Mouse (Mus musculus): ENCODE data around the gene Prkci. TPM values are rescaled to one million over a fixed set of nuclear protein-coding genes. Genes with fewer than 3 reads are reported as not detected.

The Prkci gene
- total RNA-seq, 1 experiment = 95.2 TPM

- Histone ChIP-seq H3K4me1 (ENCODE audit: control insufficient read depth in 2 of 2, insufficient read depth in 2 of 2, low read length in 2 of 2, poor library complexity in 1 of 2) (no peaks in the 10 kb centered on the region), H3K9ac (ENCODE audit: insufficient read depth, low read depth, low read length, poor library complexity, severe bottlenecking) (no peak overlapping the region), H3K36me3 (ENCODE audit: control insufficient read depth, insufficient read depth, low read length, poor library complexity, severe bottlenecking) (peaks cover 26% of the 10 kb centered on the region), H3K4me3 (ENCODE audit: insufficient read depth in 1 of 2, low read depth in 1 of 2, low read length in 2 of 2, poor library complexity in 1 of 2, severe bottlenecking in 1 of 2) (no peak overlapping the region), H3K9me3 (ENCODE audit: control insufficient read depth, insufficient read depth, low read depth, low read length) (no peaks in the 10 kb centered on the region), H3K27ac (ENCODE audit: insufficient read depth, low read depth, low read length, poor library complexity, severe bottlenecking) (no peak overlapping the region)
- no peak for DNase-seq (ENCODE audit: low read depth, low spot score)
- in situ Hi-C loops (cut with MboI; ENCODE audit: low sequenced_read_pairs in 2 of 2, unreplicated experiment in 2 of 2) = no loop called here
- no peak for TF ChIP-seq MAFK (IDR thresholded peaks at IDR 0.05; ENCODE audit: insufficient read depth, low read depth, low read length)
- TF ChIP-seq ZC3H11A (IDR thresholded peaks at IDR 0.05; ENCODE audit: borderline replicate concordance, low read depth, low read length) = no peak
- no peak for TF ChIP-seq HCFC1 (IDR thresholded peaks at IDR 0.05; ENCODE audit: borderline replicate concordance, insufficient read depth, low read length)
- no peak for TF ChIP-seq CHD2 (IDR thresholded peaks at IDR 0.05; ENCODE audit: low read depth, low read length)
- TF ChIP-seq ZNF384 (IDR thresholded peaks at IDR 0.05; ENCODE audit: low read depth, low read length) = no peak
These were observed 42.3 kb downstream of the Prkci start for GRCm38 (mm10) chr3:31037851-31038250.

GRCm38 (mm10) chr3:31038689-31039088 lies 43.1 kb downstream of the Prkci start:
- no peak overlapping the region for H3K27ac ChIP-seq (ENCODE audit: insufficient read depth, low read depth, low read length, poor library complexity, severe bottlenecking)
- in situ Hi-C loops (cut with MboI; ENCODE audit: low sequenced_read_pairs in 2 of 2, unreplicated experiment in 2 of 2) = no loop called here

GRCm38 (mm10) chr3:31042992-31043391 lies 47.4 kb downstream of the Prkci start:
- Histone ChIP-seq H3K27ac (ENCODE audit: insufficient read depth, low read depth, low read length, poor library complexity, severe bottlenecking) (no peak overlapping the region), H3K9ac (ENCODE audit: insufficient read depth, low read depth, low read length, poor library complexity, severe bottlenecking) (no peak overlapping the region), H3K4me1 (ENCODE audit: control insufficient read depth in 2 of 2, insufficient read depth in 2 of 2, low read length in 2 of 2, poor library complexity in 1 of 2) (no peaks in the 10 kb centered on the region), H3K4me3 (ENCODE audit: insufficient read depth in 1 of 2, low read depth in 1 of 2, low read length in 2 of 2, poor library complexity in 1 of 2, severe bottlenecking in 1 of 2) (peak overlapping the region in 1 of 2 experiments; percentile 45; a peak in 2 of 4 replicates), H3K9me3 (ENCODE audit: control insufficient read depth, insufficient read depth, low read depth, low read length) (no peaks in the 10 kb centered on the region), H3K36me3 (ENCODE audit: control insufficient read depth, insufficient read depth, low read length, poor library complexity, severe bottlenecking) (peaks cover 27% of the 10 kb centered on the region)
- no peak for TF ChIP-seq MAFK (IDR thresholded peaks at IDR 0.05; ENCODE audit: insufficient read depth, low read depth, low read length)
- no peak for TF ChIP-seq ZC3H11A (IDR thresholded peaks at IDR 0.05; ENCODE audit: borderline replicate concordance, low read depth, low read length)
- TF ChIP-seq CHD2 (IDR thresholded peaks at IDR 0.05; ENCODE audit: low read depth, low read length) = no peak
- TF ChIP-seq HCFC1 (IDR thresholded peaks at IDR 0.05; ENCODE audit: borderline replicate concordance, insufficient read depth, low read length) = no peak
- no peak for TF ChIP-seq ZNF384 (IDR thresholded peaks at IDR 0.05; ENCODE audit: low read depth, low read length)
- in situ Hi-C loops (cut with MboI; ENCODE audit: low sequenced_read_pairs in 2 of 2, unreplicated experiment in 2 of 2) = no loop called here
- DNase-seq (ENCODE audit: low read depth, low spot score) = no peak

More at GRCm38 (mm10) chr3:31038689-31039088, 43.1 kb downstream of the Prkci start:
- Histone ChIP-seq H3K4me3 (ENCODE audit: insufficient read depth in 1 of 2, low read depth in 1 of 2, low read length in 2 of 2, poor library complexity in 1 of 2, severe bottlenecking in 1 of 2) (no peak overlapping the region), H3K9me3 (ENCODE audit: control insufficient read depth, insufficient read depth, low read depth, low read length) (no peaks in the 10 kb centered on the region), H3K9ac (ENCODE audit: insufficient read depth, low read depth, low read length, poor library complexity, severe bottlenecking) (no peak overlapping the region), H3K36me3 (ENCODE audit: control insufficient read depth, insufficient read depth, low read length, poor library complexity, severe bottlenecking) (peaks cover 24% of the 10 kb centered on the region), H3K4me1 (ENCODE audit: control insufficient read depth in 2 of 2, insufficient read depth in 2 of 2, low read length in 2 of 2, poor library complexity in 1 of 2) (no peaks in the 10 kb centered on the region)
- TF ChIP-seq ZC3H11A (IDR thresholded peaks at IDR 0.05; ENCODE audit: borderline replicate concordance, low read depth, low read length) (no peak), MAFK (IDR thresholded peaks at IDR 0.05; ENCODE audit: insufficient read depth, low read depth, low read length) (no peak), HCFC1 (IDR thresholded peaks at IDR 0.05; ENCODE audit: borderline replicate concordance, insufficient read depth, low read length) (no peak), ZNF384 (IDR thresholded peaks at IDR 0.05; ENCODE audit: low read depth, low read length) (no peak), CHD2 (IDR thresholded peaks at IDR 0.05; ENCODE audit: low read depth, low read length) (no peak)
- no peak for DNase-seq (ENCODE audit: low read depth, low spot score)

- no peak overlapping the region for H3K4me3 ChIP-seq (ENCODE audit: insufficient read depth in 1 of 2, low read depth in 1 of 2, low read length in 2 of 2, poor library complexity in 1 of 2, severe bottlenecking in 1 of 2)
- no peak for DNase-seq (ENCODE audit: low read depth, low spot score)
- peaks cover 26% of the 10 kb centered on the region for H3K36me3 ChIP-seq (ENCODE audit: control insufficient read depth, insufficient read depth, low read length, poor library complexity, severe bottlenecking)
- H3K4me1 ChIP-seq (ENCODE audit: control insufficient read depth in 2 of 2, insufficient read depth in 2 of 2, low read length in 2 of 2, poor library complexity in 1 of 2) = no peaks in the 10 kb centered on the region
- no peak overlapping the region for H3K9ac ChIP-seq (ENCODE audit: insufficient read depth, low read depth, low read length, poor library complexity, severe bottlenecking)
- in situ Hi-C loops (cut with MboI; ENCODE audit: low sequenced_read_pairs in 2 of 2, unreplicated experiment in 2 of 2) = no loop called here
- no peak for TF ChIP-seq ZNF384 (IDR thresholded peaks at IDR 0.05; ENCODE audit: low read depth, low read length)
- TF ChIP-seq ZC3H11A (IDR thresholded peaks at IDR 0.05; ENCODE audit: borderline replicate concordance, low read depth, low read length) = no peak
- no peak for TF ChIP-seq CHD2 (IDR thresholded peaks at IDR 0.05; ENCODE audit: low read depth, low read length)
- TF ChIP-seq MAFK (IDR thresholded peaks at IDR 0.05; ENCODE audit: insufficient read depth, low read depth, low read length) = no peak
- no peak for TF ChIP-seq HCFC1 (IDR thresholded peaks at IDR 0.05; ENCODE audit: borderline replicate concordance, insufficient read depth, low read length)
- H3K9me3 ChIP-seq (ENCODE audit: control insufficient read depth, insufficient read depth, low read depth, low read length) = no peaks in the 10 kb centered on the region
- no peak overlapping the region for H3K27ac ChIP-seq (ENCODE audit: insufficient read depth, low read depth, low read length, poor library complexity, severe bottlenecking)
These were observed 51.7 kb downstream of the Prkci start for GRCm38 (mm10) chr3:31047263-31047662.

- H3K9me3 ChIP-seq (ENCODE audit: control insufficient read depth, insufficient read depth, low read depth, low read length) = no peaks in the 10 kb centered on the region
- DNase-seq (ENCODE audit: low read depth, low spot score) = no peak
- TF ChIP-seq MAFK (IDR thresholded peaks at IDR 0.05; ENCODE audit: insufficient read depth, low read depth, low read length) (no peak), ZNF384 (IDR thresholded peaks at IDR 0.05; ENCODE audit: low read depth, low read length) (no peak), HCFC1 (IDR thresholded peaks at IDR 0.05; ENCODE audit: borderline replicate concordance, insufficient read depth, low read length) (no peak), ZC3H11A (IDR thresholded peaks at IDR 0.05; ENCODE audit: borderline replicate concordance, low read depth, low read length) (no peak), CHD2 (IDR thresholded peaks at IDR 0.05; ENCODE audit: low read depth, low read length) (no peak)
- H3K9ac ChIP-seq (ENCODE audit: insufficient read depth, low read depth, low read length, poor library complexity, severe bottlenecking) = no peak overlapping the region
- no peak overlapping the region for H3K4me3 ChIP-seq (ENCODE audit: insufficient read depth in 1 of 2, low read depth in 1 of 2, low read length in 2 of 2, poor library complexity in 1 of 2, severe bottlenecking in 1 of 2)
- H3K27ac ChIP-seq (ENCODE audit: insufficient read depth, low read depth, low read length, poor library complexity, severe bottlenecking) = no peak overlapping the region
- H3K36me3 ChIP-seq (ENCODE audit: control insufficient read depth, insufficient read depth, low read length, poor library complexity, severe bottlenecking) = peaks cover 24% of the 10 kb centered on the region
- H3K4me1 ChIP-seq (ENCODE audit: control insufficient read depth in 2 of 2, insufficient read depth in 2 of 2, low read length in 2 of 2, poor library complexity in 1 of 2) = peaks cover under 1 to 8% of the 10 kb centered on the region in 2 experiments; a peak in 2 of 4 replicates
- in situ Hi-C loops (cut with MboI; ENCODE audit: low sequenced_read_pairs in 2 of 2, unreplicated experiment in 2 of 2) = no loop called here
These were observed 53.5 kb downstream of the Prkci start for GRCm38 (mm10) chr3:31049087-31049486.

Data from ES-E14 (cell line).